Mouse (Mus musculus) hindlimb bud, embryonic 11.5 days (tissue): Measurements from ENCODE around the gene Gm20765.
"Not testable (repeated sequence)": the region's sequence is repeated elsewhere in the genome, so short reads cannot be mapped to it uniquely, and the experiment has no call there.

ENCODE experiments used
- DNase-seq: peaks from one replicate; pipeline ENCODE4 v3.0.0-alpha.2; 2012; ENCODE audit warnings: low read depth, low spot score; ENCODE audit errors: extremely low spot score

Gene Gm20765

DNA sequence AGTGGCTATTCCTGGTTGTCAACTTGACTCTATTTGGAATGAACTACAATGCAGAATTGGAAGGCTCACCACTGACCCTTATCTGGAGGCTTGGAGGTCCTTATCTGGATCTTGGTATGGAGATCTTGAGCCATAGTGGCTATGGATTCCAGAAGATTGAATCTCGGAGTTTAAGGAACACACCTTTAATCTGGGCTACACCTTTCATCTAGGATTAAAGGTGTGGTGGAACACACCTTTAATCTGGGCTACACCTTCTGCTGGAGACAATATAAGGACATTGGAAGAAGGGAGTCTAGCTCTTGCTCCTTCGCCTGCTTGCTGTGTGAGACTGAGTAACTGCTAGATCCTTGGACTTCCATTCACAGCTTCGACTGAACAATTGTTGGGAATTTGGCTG is at the start of gene Gm20765:
Gene Gm20765, plus strand, starts transcription at position 301 of the 400 bp plus-strand sequence.
- not testable (repeated sequence) for DNase-seq

DNA sequence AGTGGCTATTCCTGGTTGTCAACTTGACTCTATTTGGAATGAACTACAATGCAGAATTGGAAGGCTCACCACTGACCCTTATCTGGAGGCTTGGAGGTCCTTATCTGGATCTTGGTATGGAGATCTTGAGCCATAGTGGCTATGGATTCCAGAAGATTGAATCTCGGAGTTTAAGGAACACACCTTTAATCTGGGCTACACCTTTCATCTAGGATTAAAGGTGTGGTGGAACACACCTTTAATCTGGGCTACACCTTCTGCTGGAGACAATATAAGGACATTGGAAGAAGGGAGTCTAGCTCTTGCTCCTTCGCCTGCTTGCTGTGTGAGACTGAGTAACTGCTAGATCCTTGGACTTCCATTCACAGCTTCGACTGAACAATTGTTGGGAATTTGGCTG is 42.6 kb upstream of the Gm20765 start, which contains the start of gene Gm21293:
Gene Gm21293, plus strand, starts transcription at position 301 of the 400 bp plus-strand sequence.
- not testable (repeated sequence) for DNase-seq

DNA sequence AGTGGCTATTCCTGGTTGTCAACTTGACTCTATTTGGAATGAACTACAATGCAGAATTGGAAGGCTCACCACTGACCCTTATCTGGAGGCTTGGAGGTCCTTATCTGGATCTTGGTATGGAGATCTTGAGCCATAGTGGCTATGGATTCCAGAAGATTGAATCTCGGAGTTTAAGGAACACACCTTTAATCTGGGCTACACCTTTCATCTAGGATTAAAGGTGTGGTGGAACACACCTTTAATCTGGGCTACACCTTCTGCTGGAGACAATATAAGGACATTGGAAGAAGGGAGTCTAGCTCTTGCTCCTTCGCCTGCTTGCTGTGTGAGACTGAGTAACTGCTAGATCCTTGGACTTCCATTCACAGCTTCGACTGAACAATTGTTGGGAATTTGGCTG is 34.1 kb upstream of the Gm20765 start, which contains the start of gene Gm6763:
Gene Gm6763, plus strand, starts transcription at position 301 of the 400 bp plus-strand sequence.
- not testable (repeated sequence) for DNase-seq

DNA sequence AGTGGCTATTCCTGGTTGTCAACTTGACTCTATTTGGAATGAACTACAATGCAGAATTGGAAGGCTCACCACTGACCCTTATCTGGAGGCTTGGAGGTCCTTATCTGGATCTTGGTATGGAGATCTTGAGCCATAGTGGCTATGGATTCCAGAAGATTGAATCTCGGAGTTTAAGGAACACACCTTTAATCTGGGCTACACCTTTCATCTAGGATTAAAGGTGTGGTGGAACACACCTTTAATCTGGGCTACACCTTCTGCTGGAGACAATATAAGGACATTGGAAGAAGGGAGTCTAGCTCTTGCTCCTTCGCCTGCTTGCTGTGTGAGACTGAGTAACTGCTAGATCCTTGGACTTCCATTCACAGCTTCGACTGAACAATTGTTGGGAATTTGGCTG is 25.6 kb upstream of the Gm20765 start, which contains the start of gene Gm8764:
Gene Gm8764, plus strand, starts transcription at position 301 of the 400 bp plus-strand sequence.
- not testable (repeated sequence) for DNase-seq

DNA sequence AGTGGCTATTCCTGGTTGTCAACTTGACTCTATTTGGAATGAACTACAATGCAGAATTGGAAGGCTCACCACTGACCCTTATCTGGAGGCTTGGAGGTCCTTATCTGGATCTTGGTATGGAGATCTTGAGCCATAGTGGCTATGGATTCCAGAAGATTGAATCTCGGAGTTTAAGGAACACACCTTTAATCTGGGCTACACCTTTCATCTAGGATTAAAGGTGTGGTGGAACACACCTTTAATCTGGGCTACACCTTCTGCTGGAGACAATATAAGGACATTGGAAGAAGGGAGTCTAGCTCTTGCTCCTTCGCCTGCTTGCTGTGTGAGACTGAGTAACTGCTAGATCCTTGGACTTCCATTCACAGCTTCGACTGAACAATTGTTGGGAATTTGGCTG is 17.1 kb upstream of the Gm20765 start, which contains the start of gene Gm21304:
Gene Gm21304, plus strand, starts transcription at position 301 of the 400 bp plus-strand sequence.
- not testable (repeated sequence) for DNase-seq

DNA sequence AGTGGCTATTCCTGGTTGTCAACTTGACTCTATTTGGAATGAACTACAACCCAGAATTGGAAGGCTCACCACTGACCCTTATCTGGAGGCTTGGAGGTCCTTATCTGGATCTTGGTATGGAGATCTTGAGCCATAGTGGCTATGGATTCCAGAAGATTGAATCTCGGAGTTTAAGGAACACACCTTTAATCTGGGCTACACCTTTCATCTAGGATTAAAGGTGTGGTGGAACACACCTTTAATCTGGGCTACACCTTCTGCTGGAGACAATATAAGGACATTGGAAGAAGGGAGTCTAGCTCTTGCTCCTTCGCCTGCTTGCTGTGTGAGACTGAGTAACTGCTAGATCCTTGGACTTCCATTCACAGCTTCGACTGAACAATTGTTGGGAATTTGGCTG is 8.6 kb upstream of the Gm20765 start, which contains the start of gene Gm21312:
Gene Gm21312, plus strand, starts transcription at position 301 of the 400 bp plus-strand sequence.
- DNase-seq = not testable (repeated sequence)

DNA sequence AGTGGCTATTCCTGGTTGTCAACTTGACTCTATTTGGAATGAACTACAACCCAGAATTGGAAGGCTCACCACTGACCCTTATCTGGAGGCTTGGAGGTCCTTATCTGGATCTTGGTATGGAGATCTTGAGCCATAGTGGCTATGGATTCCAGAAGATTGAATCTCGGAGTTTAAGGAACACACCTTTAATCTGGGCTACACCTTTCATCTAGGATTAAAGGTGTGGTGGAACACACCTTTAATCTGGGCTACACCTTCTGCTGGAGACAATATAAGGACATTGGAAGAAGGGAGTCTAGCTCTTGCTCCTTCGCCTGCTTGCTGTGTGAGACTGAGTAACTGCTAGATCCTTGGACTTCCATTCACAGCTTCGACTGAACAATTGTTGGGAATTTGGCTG is 8.4 kb downstream of the Gm20765 start, which contains the start of gene Gm4340:
Gene Gm4340, plus strand, starts transcription at position 301 of the 400 bp plus-strand sequence.
- not testable (repeated sequence) for DNase-seq

DNA sequence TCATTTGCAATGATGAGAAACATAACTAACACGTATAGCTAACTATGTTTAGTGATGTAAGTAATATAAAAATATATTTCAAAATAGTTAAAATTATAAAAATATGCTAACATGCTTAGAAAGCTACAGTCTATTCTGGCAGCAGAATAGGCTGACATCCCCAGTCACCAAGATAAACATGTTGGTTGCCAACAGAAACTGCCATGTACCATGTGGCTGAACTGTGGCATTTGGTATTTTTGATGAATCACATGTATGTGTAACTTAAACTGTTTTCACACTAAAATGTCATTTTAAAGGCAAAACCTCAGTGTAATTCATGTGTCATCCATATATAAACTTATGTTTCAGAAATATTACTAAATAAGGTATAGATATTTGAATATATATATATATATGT is 24.3 kb downstream of the Gm20765 start:
- DNase-seq = no peak

DNA sequence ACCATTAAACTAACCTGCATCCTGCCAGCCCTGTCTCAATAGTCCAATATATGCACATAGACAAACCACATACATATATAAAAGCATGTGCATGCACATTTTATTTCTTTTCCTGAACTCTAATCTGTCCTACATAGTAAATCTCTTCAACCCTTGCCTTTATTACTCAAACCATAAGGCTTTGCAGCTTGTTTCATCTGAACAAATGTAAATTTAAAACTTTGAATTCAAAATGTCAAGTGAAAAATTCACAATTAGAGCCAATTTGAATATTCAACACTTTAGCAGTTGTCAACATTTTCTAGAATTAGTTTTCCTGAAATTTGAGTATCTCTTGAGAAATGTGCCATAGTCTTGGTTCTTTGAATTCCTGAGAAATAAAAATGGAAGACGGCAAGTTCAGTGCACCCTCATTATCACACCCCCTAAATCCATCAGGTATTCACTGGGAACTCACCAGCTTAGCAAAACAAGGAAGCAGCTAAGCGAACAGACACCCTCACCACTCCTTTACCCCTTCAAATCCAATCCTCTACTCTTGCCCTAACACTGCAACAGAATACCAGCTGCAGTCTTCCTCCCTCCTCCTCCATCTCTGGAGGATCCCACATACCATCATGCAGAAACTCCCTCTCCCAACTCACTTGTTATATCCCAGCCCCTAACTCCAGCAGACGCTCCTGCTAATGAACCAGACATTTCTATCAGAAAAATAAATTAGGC is 25.1 kb downstream of the Gm20765 start:
- no peak for DNase-seq

DNA sequence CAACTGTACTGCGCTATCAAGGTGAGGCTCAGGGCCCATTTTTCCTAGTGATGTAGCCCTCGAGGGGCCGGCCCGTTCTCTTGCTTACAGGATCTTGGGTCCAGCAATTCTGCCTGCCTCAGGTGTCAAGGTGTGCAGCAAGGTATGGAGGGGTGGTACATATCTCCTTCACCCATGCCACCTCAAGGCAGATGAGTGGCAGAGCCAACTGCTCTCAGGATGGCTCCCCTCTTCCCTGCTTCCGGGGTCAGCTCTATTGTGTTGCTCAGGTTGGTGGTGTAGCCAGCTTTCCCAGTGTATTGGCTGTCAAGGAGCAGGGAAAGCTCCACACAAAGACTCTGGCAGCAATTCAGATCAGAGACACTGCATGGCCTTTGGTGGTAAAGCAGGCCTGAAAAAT is 29.2 kb downstream of the Gm20765 start:
- DNase-seq = no peak

DNA sequence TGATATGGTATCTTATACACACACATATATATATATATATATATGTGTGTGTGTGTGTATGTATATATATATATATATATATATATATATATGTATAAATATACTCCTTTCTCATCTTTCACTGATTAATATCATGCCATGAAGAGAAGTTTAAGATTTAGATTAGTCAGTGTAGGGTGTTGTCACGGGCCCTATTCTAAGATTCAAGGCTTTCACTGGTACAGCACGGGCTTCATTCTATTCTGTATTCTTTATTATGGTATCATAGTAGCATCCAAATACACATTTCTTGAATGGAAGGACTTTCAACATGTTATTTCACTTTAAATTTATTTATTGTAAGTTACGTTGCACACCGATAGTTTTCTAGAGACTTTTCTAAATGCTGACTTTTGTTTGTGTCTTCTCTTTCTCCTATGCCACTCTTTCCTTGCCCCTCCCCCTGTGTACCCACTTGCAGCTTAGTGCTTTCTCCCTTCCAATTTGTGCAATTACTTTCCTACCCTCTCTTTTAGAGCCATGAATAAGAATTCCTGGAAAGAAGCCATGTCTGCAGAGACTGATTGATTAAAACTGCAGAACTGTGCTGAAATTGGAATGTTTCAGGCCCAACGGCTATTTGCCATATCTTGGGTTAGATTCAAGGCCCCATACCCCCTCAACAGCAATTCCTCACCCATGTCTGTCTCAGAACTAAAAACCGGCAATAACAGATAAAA is 35.1 kb downstream of the Gm20765 start:
- DNase-seq = no peak
